Mouse (Mus musculus) liver, adult 2 months (tissue): ENCODE results near the gene Ifitm1. TPM values are rescaled to one million over a fixed set of nuclear protein-coding genes. Genes with fewer than 3 reads are reported as not detected.

Experiments
- DNase-seq: peaks from one replicate; pipeline ENCODE4 v3.0.0-alpha.2; 2011; ENCODE audit warnings: low read depth, low spot score; ENCODE audit errors: extremely low read depth
- H3K27ac ChIP-seq: fragments of 200-500 bp; replicated peaks from 2 replicates; pipeline ENCODE4 v1.5.1; 2012; ENCODE audit warnings: low read depth, mild to moderate bottlenecking, control low read depth, inconsistent platforms, low read length; ENCODE audit not compliant: insufficient read depth
- H3K27me3 ChIP-seq: fragments of 200-500 bp; 2 replicates; pipeline ENCODE4 v1.6.1; 2012; ENCODE audit warnings: mild to moderate bottlenecking, moderate library complexity, low read length, inconsistent platforms; ENCODE audit not compliant: control insufficient read depth, insufficient read depth
- H3K36me3 ChIP-seq: fragments of 200-500 bp; 2 replicates; pipeline ENCODE4 v1.6.1; 2012; ENCODE audit warnings: low read length, inconsistent platforms; ENCODE audit not compliant: control insufficient read depth, insufficient read depth
- H3K4me1 ChIP-seq: fragments of 200-500 bp; 2 replicates; pipeline ENCODE4 v1.6.1; 2011; ENCODE audit warnings: low read length; ENCODE audit not compliant: control insufficient read depth, insufficient read depth
- H3K4me3 ChIP-seq: fragments of 200-500 bp; 2 replicates; pipeline ENCODE4 v1.5.1; 2011; ENCODE audit warnings: low read depth, mild to moderate bottlenecking, control low read depth, low read length, moderate library complexity; ENCODE audit not compliant: insufficient read depth
- H3K79me2 ChIP-seq: fragments of 200-500 bp; 2 replicates; pipeline ENCODE4 v1.6.1; 2012; ENCODE audit warnings: inconsistent platforms, mild to moderate bottlenecking, low read length, moderate library complexity; ENCODE audit not compliant: control insufficient read depth, insufficient read depth
- H3K9ac ChIP-seq: fragments of 200-500 bp; 2 replicates; pipeline ENCODE4 v1.6.1; 2012; ENCODE audit warnings: low read depth, mild to moderate bottlenecking, control low read depth, inconsistent platforms, low read length
- CTCF ChIP-seq: fragments of 200-500 bp; IDR thresholded peaks from 2 replicates; pipeline ENCODE4 v1.5.1; 2011; ENCODE audit warnings: low read depth, low read length, control low read depth
- POLR2A ChIP-seq: fragments of 200-500 bp; IDR thresholded peaks from 2 replicates; pipeline ENCODE4 v1.6.1; 2011; ENCODE audit warnings: low read length, control low read depth; ENCODE audit not compliant: insufficient read depth; ENCODE audit errors: extremely low read depth
- WGBS: fragments of 180-500 bp; shearing (Covaris S2); methylation state at CpG from one replicate; pipeline ENCODE4 v1.1.7; 2018; 5-methylcytosine and 5-hydroxymethylcytosine counted together
- polyA plus RNA-seq: library from polyadenylated mRNA; depleted of rRNA; stranded (reverse); fragments of >200 nt; gene quantifications from 2 replicates; pipeline ENCODE4 v1.2.3, GENCODE M21; 2012
- total RNA-seq: library from RNA; depleted of rRNA; stranded (reverse); fragments of >200 nt; gene quantifications from 2 replicates; pipeline ENCODE4 v1.2.3, GENCODE M21; 2014

The Ifitm1 gene
- total and polyA plus RNA-seq, 2 experiments, result 11.2 to 79.4 TPM

GRCm38 (mm10) chr7:140997817-140998216 is 30.8 kb downstream of the Ifitm1 start:
- 81% methylated on average over 1 of the region's 1 CpGs for WGBS
- peak; percentile 9 for DNase-seq

GRCm38 (mm10) chr7:140998853-140999700 is 32.1 kb downstream of the Ifitm1 start:
- no peak overlapping the region for H3K9ac ChIP-seq
- H3K4me3 ChIP-seq, result no peak overlapping the region
- 0 out of 2 replicates have a peak, but pooled peaks cover 2% of the 10 kb centered on the region for H3K4me1 ChIP-seq
- H3K79me2 ChIP-seq, result no peaks in the 10 kb centered on the region
- WGBS, result 76% methylated on average over 11 of the region's 11 CpGs
- H3K36me3 ChIP-seq, result no peaks in the 10 kb centered on the region
- H3K27me3 ChIP-seq, result no peaks in the 10 kb centered on the region
- no peak overlapping the region for H3K27ac ChIP-seq
- no peak for TF ChIP-seq POLR2A
- TF ChIP-seq CTCF, result no peak
- DNase-seq, result peak; percentile 21

More at GRCm38 (mm10) chr7:140997817-140998216, 30.8 kb downstream of the Ifitm1 start:
- 0 out of 2 replicates have a peak, but pooled peaks cover 2% of the 10 kb centered on the region for H3K4me1 ChIP-seq
- H3K36me3 ChIP-seq, result no peaks in the 10 kb centered on the region
- H3K79me2 ChIP-seq, result no peaks in the 10 kb centered on the region
- no peak overlapping the region for H3K27ac ChIP-seq
- no peak overlapping the region for H3K4me3 ChIP-seq
- TF ChIP-seq CTCF (no peak), POLR2A (no peak)
- no peak overlapping the region for H3K9ac ChIP-seq
- no peaks in the 10 kb centered on the region for H3K27me3 ChIP-seq

GRCm38 (mm10) chr7:141000881-141001708 is 34.1 kb downstream of the Ifitm1 start:
- H3K9ac ChIP-seq, result no peak overlapping the region
- H3K79me2 ChIP-seq, result no peaks in the 10 kb centered on the region
- H3K36me3 ChIP-seq, result no peaks in the 10 kb centered on the region
- no peak overlapping the region for H3K27ac ChIP-seq
- 0 out of 2 replicates have a peak, but pooled peaks cover 2% of the 10 kb centered on the region for H3K4me1 ChIP-seq
- no peaks in the 10 kb centered on the region for H3K27me3 ChIP-seq
- DNase-seq, result no peak
- WGBS, result 88% methylated on average over 15 of the region's 15 CpGs
- no peak overlapping the region for H3K4me3 ChIP-seq
- TF ChIP-seq POLR2A, result no peak
- no peak for TF ChIP-seq CTCF

GRCm38 (mm10) chr7:141003248-141004010 is 36.4 kb downstream of the Ifitm1 start:
- no peaks in the 10 kb centered on the region for H3K79me2 ChIP-seq
- H3K4me3 ChIP-seq, result no peak overlapping the region
- TF ChIP-seq POLR2A (no peak), CTCF (no peak)
- WGBS, result 77% methylated on average over 5 of the region's 5 CpGs
- no peak overlapping the region for H3K27ac ChIP-seq
- no peak overlapping the region for H3K9ac ChIP-seq
- DNase-seq, result no peak
- H3K4me1 ChIP-seq, result 0 out of 2 replicates have a peak, but pooled peaks cover 2% of the 10 kb centered on the region
- no peaks in the 10 kb centered on the region for H3K27me3 ChIP-seq
- H3K36me3 ChIP-seq, result no peaks in the 10 kb centered on the region

DNA sequence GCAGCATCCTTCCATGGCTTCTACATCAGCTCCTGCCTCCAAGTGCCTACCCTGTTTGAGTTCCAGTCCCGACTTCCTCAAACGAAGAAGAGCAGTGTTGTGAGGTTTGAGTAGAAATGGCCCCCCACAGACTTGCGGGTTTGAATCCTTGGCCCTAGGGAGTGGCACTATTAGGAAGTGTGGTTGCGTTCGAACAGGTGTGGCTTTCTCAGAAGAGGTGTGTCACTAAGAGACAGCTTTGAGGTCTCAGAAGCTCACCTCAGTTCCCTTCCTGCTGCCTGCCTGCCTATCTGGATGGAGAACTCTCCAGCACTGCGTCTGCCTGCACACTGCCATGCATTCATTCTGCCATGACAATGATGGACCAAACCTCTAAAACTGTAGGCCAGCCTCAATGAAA is 39.4 kb downstream of the Ifitm1 start:
- H3K27ac ChIP-seq, result no peak overlapping the region
- DNase-seq, result no peak

More for the DNA sequence above, 39.4 kb downstream of the Ifitm1 start:
- 95% methylated on average over 6 of the region's 6 CpGs for WGBS
- H3K9ac ChIP-seq, result no peak overlapping the region
- peaks cover 10% of the 10 kb centered on the region; the same call in 1 of the 2 replicates for H3K4me1 ChIP-seq
- TF ChIP-seq POLR2A, result no peak
- TF ChIP-seq CTCF, result no peak
- peaks cover 3% of the 10 kb centered on the region; the same call in 1 of the 2 replicates for H3K79me2 ChIP-seq
- no peaks in the 10 kb centered on the region for H3K27me3 ChIP-seq
- no peak overlapping the region for H3K4me3 ChIP-seq
- no peaks in the 10 kb centered on the region for H3K36me3 ChIP-seq
